Mouse (Mus musculus): ENCODE measurements around the gene Galnt14. TPM values are rescaled to one million over a fixed set of nuclear protein-coding genes. Genes with fewer than 3 reads are reported as not detected.

Gene Galnt14
- polyA plus RNA-seq (2012; rRNA removed) (4.4 and 4.9 TPM in 2 replicates), polyA plus RNA-seq (2014; fragmentation: Nextera tagmentation; extraction: Ambion mirVana) (2.4 and 3.0 TPM in 2 replicates)

DNA sequence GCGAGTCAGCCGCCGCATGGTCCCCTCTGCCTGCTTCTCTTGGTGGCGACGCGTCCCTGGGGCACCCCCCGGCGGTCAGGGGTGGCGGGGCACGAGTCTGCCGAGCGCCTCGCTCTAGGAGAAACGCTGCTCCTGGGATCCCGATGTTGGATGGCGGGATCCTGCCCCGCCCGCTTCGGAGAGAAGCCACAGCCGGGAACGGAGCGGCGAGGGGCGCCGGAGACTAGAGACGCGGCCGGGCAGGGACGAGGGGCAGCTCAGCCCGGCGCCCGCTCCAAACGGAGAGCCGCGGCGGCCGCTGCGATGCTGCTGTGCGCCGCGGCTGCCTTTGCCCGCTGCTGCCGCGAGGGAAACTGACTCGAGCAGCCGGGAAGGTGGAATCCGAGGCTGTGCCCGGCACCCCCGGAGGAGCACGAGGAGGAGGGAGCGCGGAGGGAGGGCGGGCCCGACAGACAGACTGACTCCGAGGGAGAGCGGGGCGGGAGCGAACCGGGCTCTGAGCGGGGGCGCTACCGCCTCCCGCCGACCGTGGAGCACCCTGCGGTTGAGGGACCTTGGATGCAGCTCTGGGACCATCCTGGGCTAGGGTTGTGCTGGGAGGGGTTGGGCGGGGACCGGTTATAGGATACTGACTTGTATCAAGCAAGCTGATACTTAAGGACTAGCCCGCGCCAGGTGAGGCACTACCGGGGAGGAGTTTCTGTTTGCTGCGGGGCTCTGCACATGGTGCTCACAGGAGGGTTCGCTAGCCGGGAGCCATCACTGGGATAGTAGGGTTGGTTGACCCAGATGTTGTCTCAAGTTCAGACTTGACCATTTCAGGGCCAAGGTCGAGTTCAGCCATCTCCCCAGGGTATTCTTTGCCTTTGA, at the start of gene Galnt14:
Gene Galnt14, minus strand, starts transcription at position 412 of the 870 bp plus-strand sequence.
- ATAC-seq (ENCODE audit: low FRiP score, low read depth) (peak; percentile 58), DNase-seq (ENCODE audit: low spot score) (peak; percentile 39)
- TF ChIP-seq POLR2A (IDR thresholded peaks at IDR 0.05; ENCODE audit: borderline replicate concordance, extremely low read depth, insufficient read depth, insufficient read length) = no peak
- under 1% methylated on average over 45 of the region's 75 CpGs for WGBS
- H3K4me1 ChIP-seq (ENCODE audit: control insufficient read depth, insufficient read depth, low read length) = peaks cover 11% of the 10 kb centered on the region
- H3K9ac ChIP-seq (ENCODE audit: low read depth, low read length, severe bottlenecking) = peak within 1 kb of the TSS; percentile 62
- peaks cover 30% of the 10 kb centered on the region for H3K27me3 ChIP-seq (ENCODE audit: control insufficient read depth, insufficient read depth, low read length)
- H3K9me3 ChIP-seq (ENCODE audit: control insufficient read depth, low read length) = 0 out of 2 replicates have a peak, but pooled peaks cover 3% of the 10 kb centered on the region
- H3K4me2 ChIP-seq (replicated peaks; ENCODE audit: low read depth, low read length, severe bottlenecking) = peak within 1 kb of the TSS; percentile 97
- H3K27ac ChIP-seq (replicated peaks; ENCODE audit: low read depth, low read length) = no peak within 1 kb of the TSS
- peak within 1 kb of the TSS; percentile 59 for H3K4me3 ChIP-seq (replicated peaks; ENCODE audit: low read length)
- H3K36me3 ChIP-seq (ENCODE audit: control insufficient read depth, insufficient read depth, low read length) = no peaks in the 10 kb centered on the region

DNA sequence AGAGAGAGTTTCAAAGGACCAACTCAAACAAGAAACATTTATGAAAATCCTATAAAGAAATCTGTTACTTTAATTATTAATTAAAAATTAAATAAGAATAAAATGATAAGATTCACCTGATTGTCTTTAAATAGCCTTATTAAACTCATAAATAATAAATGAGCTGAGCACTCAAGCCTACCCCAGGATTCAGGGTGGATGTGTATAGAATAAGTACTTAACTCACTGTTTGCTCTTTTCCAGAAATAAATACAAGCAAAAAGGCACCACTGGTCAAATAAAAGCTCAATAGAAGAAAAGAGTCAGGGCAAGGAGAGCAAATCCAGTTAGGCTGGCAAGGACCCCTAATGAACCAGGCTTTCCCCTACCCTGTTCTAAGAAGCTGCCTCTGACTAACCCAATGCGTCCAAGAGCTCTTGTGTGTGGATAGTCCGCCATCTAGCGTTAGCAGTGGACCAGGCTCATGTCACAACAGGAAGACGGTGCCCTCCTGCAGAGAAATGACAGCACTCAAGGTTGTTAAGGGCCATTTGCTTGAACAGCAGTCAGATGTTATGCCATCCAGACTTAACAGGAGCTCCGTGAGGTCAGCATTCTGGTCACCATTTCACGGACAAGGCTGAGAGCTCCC, 33.5 kb upstream of the Galnt14 start:
- H3K27ac ChIP-seq (replicated peaks; ENCODE audit: low read depth, low read length) = no peak overlapping the region
- no peaks in the 10 kb centered on the region for H3K4me1 ChIP-seq (ENCODE audit: control insufficient read depth, insufficient read depth, low read length)
- H3K27me3 ChIP-seq (ENCODE audit: control insufficient read depth, insufficient read depth, low read length) = no peaks in the 10 kb centered on the region
- TF ChIP-seq POLR2A (IDR thresholded peaks at IDR 0.05; ENCODE audit: borderline replicate concordance, extremely low read depth, insufficient read depth, insufficient read length) = no peak
- DNase-seq (ENCODE audit: low spot score) (peak; percentile 76), ATAC-seq (ENCODE audit: low FRiP score, low read depth) (peak; percentile 65; the same call in 1 of the 2 replicates)
- H3K4me2 ChIP-seq (replicated peaks; ENCODE audit: low read depth, low read length, severe bottlenecking) = no peak overlapping the region
- 2% methylated on average over 6 of the region's 6 CpGs for WGBS
- H3K4me3 ChIP-seq (replicated peaks; ENCODE audit: low read length) = no peak overlapping the region
- no peak overlapping the region for H3K9ac ChIP-seq (ENCODE audit: low read depth, low read length, severe bottlenecking)
- no peaks in the 10 kb centered on the region for H3K36me3 ChIP-seq (ENCODE audit: control insufficient read depth, insufficient read depth, low read length)
- no peaks in the 10 kb centered on the region for H3K9me3 ChIP-seq (ENCODE audit: control insufficient read depth, low read length)

DNA sequence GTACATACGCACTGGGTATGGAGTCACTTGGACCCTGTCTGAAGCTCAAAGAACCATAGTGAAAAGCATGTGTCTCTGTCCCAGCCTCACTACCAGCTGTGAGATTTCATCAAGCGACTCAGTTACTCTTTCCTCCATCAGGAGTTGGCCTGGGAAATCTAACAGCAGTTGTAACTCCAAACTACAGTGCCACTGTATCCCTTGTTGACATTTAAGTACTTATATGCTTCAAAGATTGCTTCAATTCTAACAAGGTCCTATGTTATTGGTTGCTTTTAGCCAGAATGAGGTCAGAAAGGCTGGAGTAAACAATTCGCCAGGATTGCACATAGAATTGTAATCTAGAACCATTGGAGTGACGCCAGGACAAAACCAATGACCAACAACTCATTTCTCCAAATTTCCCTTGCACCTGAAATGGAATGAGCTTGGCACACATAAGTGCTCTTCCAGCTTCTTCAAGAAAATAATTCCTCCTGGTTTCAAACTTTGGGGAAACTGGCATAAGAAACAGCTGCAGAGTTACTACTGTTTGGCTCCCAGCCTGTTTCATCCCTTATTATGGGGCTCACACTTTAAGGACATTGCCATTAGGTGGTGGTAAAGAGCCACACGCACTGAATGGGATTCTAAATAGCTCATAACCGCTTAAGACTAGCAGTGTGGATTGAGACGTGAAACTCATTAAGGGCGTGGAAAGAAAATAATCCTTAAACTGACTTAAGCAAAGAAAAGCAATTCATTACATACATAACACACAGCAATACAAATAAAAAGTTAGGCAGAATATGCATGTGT, 13.8 kb upstream of the Galnt14 start:
- Histone ChIP-seq H3K9ac (ENCODE audit: low read depth, low read length, severe bottlenecking) (no peak overlapping the region), H3K4me2 (replicated peaks; ENCODE audit: low read depth, low read length, severe bottlenecking) (no peak overlapping the region), H3K4me3 (replicated peaks; ENCODE audit: low read length) (no peak overlapping the region), H3K27me3 (ENCODE audit: control insufficient read depth, insufficient read depth, low read length) (no peaks in the 10 kb centered on the region), H3K36me3 (ENCODE audit: control insufficient read depth, insufficient read depth, low read length) (no peaks in the 10 kb centered on the region), H3K27ac (replicated peaks; ENCODE audit: low read depth, low read length) (no peak overlapping the region), H3K9me3 (ENCODE audit: control insufficient read depth, low read length) (no peaks in the 10 kb centered on the region), H3K4me1 (ENCODE audit: control insufficient read depth, insufficient read depth, low read length) (no peaks in the 10 kb centered on the region)
- WGBS = 53% methylated on average over 8 of the region's 8 CpGs
- ATAC-seq (ENCODE audit: low FRiP score, low read depth) (no peak), DNase-seq (ENCODE audit: low spot score) (peak; percentile 51)
- TF ChIP-seq POLR2A (IDR thresholded peaks at IDR 0.05; ENCODE audit: borderline replicate concordance, extremely low read depth, insufficient read depth, insufficient read length) = no peak

DNA sequence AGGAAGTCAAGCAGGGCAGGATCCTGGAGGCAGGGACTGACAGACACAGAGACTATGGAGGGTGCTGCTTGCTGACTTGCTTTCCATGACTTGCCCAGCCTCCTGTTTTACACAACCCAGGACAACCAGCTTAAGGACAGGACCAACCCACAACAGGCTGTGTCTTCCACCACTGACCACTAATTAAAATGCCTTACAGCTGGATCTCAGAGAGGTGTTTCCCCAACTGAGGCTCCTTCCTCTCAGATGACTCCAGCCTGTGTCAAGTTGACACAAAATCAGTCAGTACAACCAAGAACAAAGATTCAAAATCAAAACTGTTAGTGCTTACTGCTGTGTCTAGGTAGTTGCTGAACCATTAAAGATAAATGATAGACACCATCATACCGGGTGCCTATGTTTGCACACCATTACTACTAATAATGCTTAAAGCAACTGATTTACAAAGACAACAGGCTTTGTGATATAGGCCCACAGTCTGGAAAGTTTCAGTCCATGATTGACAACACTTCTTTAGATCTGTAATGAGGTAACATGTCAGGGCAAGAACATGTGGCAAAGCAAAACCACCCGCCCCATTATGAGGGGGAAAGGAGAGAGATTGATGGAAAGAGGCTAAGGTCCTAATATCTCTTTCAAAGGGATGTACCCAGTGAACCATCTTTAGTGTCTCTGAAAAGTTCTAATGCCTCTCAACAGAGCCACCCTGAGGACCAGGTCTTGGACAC, 8.9 kb upstream of the Galnt14 start:
- Histone ChIP-seq H3K27ac (replicated peaks; ENCODE audit: low read depth, low read length) (no peak overlapping the region), H3K4me2 (replicated peaks; ENCODE audit: low read depth, low read length, severe bottlenecking) (no peak overlapping the region), H3K4me3 (replicated peaks; ENCODE audit: low read length) (no peak overlapping the region), H3K27me3 (ENCODE audit: control insufficient read depth, insufficient read depth, low read length) (no peaks in the 10 kb centered on the region), H3K9me3 (ENCODE audit: control insufficient read depth, low read length) (no peaks in the 10 kb centered on the region), H3K36me3 (ENCODE audit: control insufficient read depth, insufficient read depth, low read length) (no peaks in the 10 kb centered on the region), H3K4me1 (ENCODE audit: control insufficient read depth, insufficient read depth, low read length) (no peaks in the 10 kb centered on the region), H3K9ac (ENCODE audit: low read depth, low read length, severe bottlenecking) (no peak overlapping the region)
- ATAC-seq (ENCODE audit: low FRiP score, low read depth) (no peak), DNase-seq (ENCODE audit: low spot score) (no peak)
- no peak for TF ChIP-seq POLR2A (IDR thresholded peaks at IDR 0.05; ENCODE audit: borderline replicate concordance, extremely low read depth, insufficient read depth, insufficient read length)
- WGBS = 80% methylated on average over 2 of the region's 2 CpGs
